Mouse (Mus musculus): ENCODE results near the gene Tdp1.

Tdp1 gene

GRCm38 (mm10) chr12:99898248-99898870 is 14.0 kb downstream of the Tdp1 start:
- DNase-seq (ENCODE audit: low spot score), result no peak

- no peak for DNase-seq (ENCODE audit: low spot score)
Measured at GRCm38 (mm10) chr12:99899991-99900390, 15.7 kb downstream of the Tdp1 start.

GRCm38 (mm10) chr12:99901973-99902866 is 17.9 kb downstream of the Tdp1 start:
- DNase-seq (ENCODE audit: low spot score), result no peak

GRCm38 (mm10) chr12:99902867-99903370 is 18.6 kb downstream of the Tdp1 start:
- DNase-seq (ENCODE audit: low spot score), result no peak

- no peak for DNase-seq (ENCODE audit: low spot score)
Measured at GRCm38 (mm10) chr12:99904537-99904936, 20.2 kb downstream of the Tdp1 start.

- no peak for DNase-seq (ENCODE audit: low spot score)
Measured at GRCm38 (mm10) chr12:99911466-99911865, 27.1 kb downstream of the Tdp1 start.

- no peak for DNase-seq (ENCODE audit: low spot score)
Measured at GRCm38 (mm10) chr12:99917800-99918427, 33.6 kb downstream of the Tdp1 start.

GRCm38 (mm10) chr12:99919636-99920035 is 35.3 kb downstream of the Tdp1 start:
- DNase-seq (ENCODE audit: low spot score), result no peak

GRCm38 (mm10) chr12:99921045-99921444 is 36.7 kb downstream of the Tdp1 start:
- no peak for DNase-seq (ENCODE audit: low spot score)

GRCm38 (mm10) chr12:99923131-99923606 is 38.9 kb downstream of the Tdp1 start:
- DNase-seq (ENCODE audit: low spot score), result no peak

GRCm38 (mm10) chr12:99923703-99924102 is 39.4 kb downstream of the Tdp1 start:
- DNase-seq (ENCODE audit: low spot score), result no peak

GRCm38 (mm10) chr12:99928311-99928710 is 44.0 kb downstream of the Tdp1 start:
- no peak for DNase-seq (ENCODE audit: low spot score)

GRCm38 (mm10) chr12:99929160-99929559 is 44.8 kb downstream of the Tdp1 start:
- no peak for DNase-seq (ENCODE audit: low spot score)

- no peak for DNase-seq (ENCODE audit: low spot score)
Measured at GRCm38 (mm10) chr12:99932245-99932644, 47.9 kb downstream of the Tdp1 start.

- DNase-seq (ENCODE audit: low spot score), result no peak
Measured at GRCm38 (mm10) chr12:99933630-99934029, 49.3 kb downstream of the Tdp1 start.

GRCm38 (mm10) chr12:99935403-99935802 is 51.1 kb downstream of the Tdp1 start:
- no peak for DNase-seq (ENCODE audit: low spot score)

GRCm38 (mm10) chr12:99938476-99938875 is 54.2 kb downstream of the Tdp1 start:
- DNase-seq (ENCODE audit: low spot score), result no peak

- no peak for DNase-seq (ENCODE audit: low spot score)
Measured at GRCm38 (mm10) chr12:99939179-99939578, 54.9 kb downstream of the Tdp1 start.

- no peak for DNase-seq (ENCODE audit: low spot score)
Measured at GRCm38 (mm10) chr12:99940704-99941103, 56.4 kb downstream of the Tdp1 start.

GRCm38 (mm10) chr12:99942441-99942840 is 58.1 kb downstream of the Tdp1 start:
- no peak for DNase-seq (ENCODE audit: low spot score)

- DNase-seq (ENCODE audit: low spot score), result peak; percentile 63
Measured at GRCm38 (mm10) chr12:99952928-99953327, 68.6 kb downstream of the Tdp1 start.

GRCm38 (mm10) chr12:99956411-99956810 is 72.1 kb downstream of the Tdp1 start:
- DNase-seq (ENCODE audit: low spot score), result no peak

Measured in ovary, postnatal 36 days (tissue).